Mouse (Mus musculus) kidney, adult 2 months (tissue): ENCODE data around the gene Epb41l4b.

Source experiments
- CTCF ChIP-seq: fragments of 200-500 bp; conservative IDR thresholded peaks from 2 replicates; pipeline ENCODE4 v1.5.1; 2011; ENCODE audit warnings: low read depth, mild to moderate bottlenecking, control low read depth, low read length, moderate library complexity, mixed read lengths; ENCODE audit not compliant: insufficient read depth, insufficient read length
- POLR2A ChIP-seq: fragments of 200-500 bp; IDR thresholded peaks from one replicate; pipeline ENCODE4 v1.6.1; 2011; ENCODE audit warnings: low read depth, low read length, control low read depth

GRCm38 (mm10) chr4:56963687-56964086 lies 179.6 kb downstream of the Epb41l4b start:
- no peak for TF ChIP-seq CTCF
- TF ChIP-seq POLR2A, result no peak
